Mouse (Mus musculus) cerebellum, adult 2 months (tissue): ENCODE data around the gene Lasp1.

ENCODE experiments used
- CTCF ChIP-seq: fragments of 200-500 bp; IDR thresholded peaks from 2 replicates; pipeline ENCODE4 v1.5.1; 2011; ENCODE audit warnings: low read depth, mild to moderate bottlenecking, control low read depth, low read length, moderate library complexity, borderline replicate concordance; ENCODE audit not compliant: insufficient read depth
- POLR2A ChIP-seq: fragments of 200-500 bp; IDR thresholded peaks from 2 replicates; pipeline ENCODE4 v1.6.1; 2011; ENCODE audit warnings: low read length, control low read depth, borderline replicate concordance; ENCODE audit not compliant: insufficient read depth

GRCm38 (mm10) chr11:97812491-97812921 lies 13.7 kb downstream of the Lasp1 start:
- TF ChIP-seq POLR2A (no peak), CTCF (no peak)
